Mouse (Mus musculus) embryonic facial prominence, embryonic 11.5 days (tissue): ENCODE measurements around the gene Cryzl1. TPM values are rescaled to one million over a fixed set of nuclear protein-coding genes. Genes with fewer than 3 reads are reported as not detected.

ENCODE experiments used
- ATAC-seq: fragments of 200-750 bp; cut with Nextera tagmentation; replicated peaks from 2 replicates; pipeline ENCODE4 v1.8.0; 2017; ENCODE audit warnings: low read depth; ENCODE audit not compliant: insufficient number of reproducible peaks, low FRiP score, low TSS enrichment
- DNase-seq: peaks from one replicate; pipeline ENCODE4 v3.0.0-alpha.2; 2015; ENCODE audit warnings: low spot score
- H3K27ac ChIP-seq: fragments of 300-500 bp; sonication (generic); replicated peaks from 2 replicates; pipeline ENCODE4 v1.5.1; 2014; ENCODE audit warnings: mild to moderate bottlenecking, low read depth, low read length, control low read depth
- H3K27me3 ChIP-seq: fragments of 300-500 bp; sonication (generic); 2 replicates; pipeline ENCODE4 v1.6.1; 2014; ENCODE audit warnings: mild to moderate bottlenecking, low read length, moderate library complexity, mixed read lengths; ENCODE audit not compliant: control insufficient read depth, insufficient read depth
- H3K36me3 ChIP-seq: fragments of 300-500 bp; sonication (generic); replicated peaks from 2 replicates; pipeline ENCODE4 v1.6.1; 2014; ENCODE audit warnings: low read depth, mild to moderate bottlenecking, low read length, moderate library complexity, mixed read lengths; ENCODE audit not compliant: control insufficient read depth, insufficient read depth
- H3K4me1 ChIP-seq: fragments of 300-500 bp; sonication (generic); 2 replicates; pipeline ENCODE4 v1.6.1; 2014; ENCODE audit warnings: low read length, mixed read lengths; ENCODE audit not compliant: control insufficient read depth, insufficient read depth
- H3K4me2 ChIP-seq: fragments of 300-500 bp; sonication (generic); 2 replicates; pipeline ENCODE4 v1.6.1; 2014; ENCODE audit warnings: low read depth, mild to moderate bottlenecking, control low read depth, low read length, moderate library complexity
- H3K4me3 ChIP-seq: fragments of 300-500 bp; sonication (generic); 2 replicates; pipeline ENCODE4 v1.5.1; 2014; ENCODE audit warnings: low read depth, low read length, control low read depth
- H3K9ac ChIP-seq: fragments of 300-500 bp; sonication (generic); replicated peaks from 2 replicates; pipeline ENCODE4 v1.6.1; 2014; ENCODE audit warnings: mild to moderate bottlenecking, control low read depth, low read length
- H3K9me3 ChIP-seq: fragments of 300-500 bp; sonication (generic); replicated peaks from 2 replicates; pipeline ENCODE4 v1.6.1; 2016; ENCODE audit warnings: mild to moderate bottlenecking, low read length, inconsistent platforms, mixed read lengths; ENCODE audit not compliant: control insufficient read depth
- WGBS: fragments of 180-500 bp; shearing (Covaris S2); extraction: QIAGEN DNeasy Blood & Tissue Kit; methylation state at CpG from one replicate; pipeline ENCODE4 v1.1.7; 2014; 5-methylcytosine and 5-hydroxymethylcytosine counted together
- polyA plus RNA-seq: library from polyadenylated mRNA; unstranded; fragments of >200 nt; fragmentation: Nextera tagmentation; extraction: Ambion mirVana; gene quantifications from 2 replicates; pipeline ENCODE4 v1.2.1, GENCODE M21; 2014

Gene Cryzl1
- polyA plus RNA-seq, 1 experiment from 2014 or later: 66.7 TPM

- no peak for ATAC-seq
- Histone ChIP-seq H3K36me3 (peaks cover 59% of the 10 kb centered on the region), H3K4me3 (no peak overlapping the region), H3K4me2 (no peak overlapping the region), H3K27ac (no peak overlapping the region), H3K4me1 (no peaks in the 10 kb centered on the region), H3K9me3 (no peaks in the 10 kb centered on the region), H3K9ac (no peak overlapping the region), H3K27me3 (no peaks in the 10 kb centered on the region)
- DNase-seq: no peak
- 98% methylated on average over 9 of the region's 9 CpGs for WGBS
Measured at GRCm38 (mm10) chr16:91655285-91655684, 73.5 kb downstream of the Cryzl1 start.

GRCm38 (mm10) chr16:91652191-91652590 is 76.6 kb downstream of the Cryzl1 start:
- Histone ChIP-seq H3K27ac (no peak overlapping the region), H3K9ac (no peak overlapping the region), H3K27me3 (no peaks in the 10 kb centered on the region), H3K4me2 (no peak overlapping the region), H3K9me3 (no peaks in the 10 kb centered on the region), H3K4me3 (no peak overlapping the region), H3K4me1 (no peaks in the 10 kb centered on the region), H3K36me3 (peaks cover 28% of the 10 kb centered on the region)
- ATAC-seq (no peak), DNase-seq (no peak)
- WGBS: 91% methylated on average over 3 of the region's 3 CpGs

GRCm38 (mm10) chr16:91649781-91650180 is 79.0 kb downstream of the Cryzl1 start:
- Histone ChIP-seq H3K4me1 (no peaks in the 10 kb centered on the region), H3K4me2 (no peak overlapping the region), H3K27ac (no peak overlapping the region), H3K9me3 (no peaks in the 10 kb centered on the region), H3K4me3 (no peak overlapping the region), H3K36me3 (peaks cover 5% of the 10 kb centered on the region), H3K27me3 (no peaks in the 10 kb centered on the region), H3K9ac (no peak overlapping the region)
- ATAC-seq: no peak
- DNase-seq: no peak

- Histone ChIP-seq H3K9ac (peak overlapping the region; percentile 25; the same call in 1 of the 2 replicates), H3K27me3 (no peaks in the 10 kb centered on the region), H3K27ac (no peak overlapping the region), H3K4me3 (peak overlapping the region; percentile 26), H3K9me3 (no peaks in the 10 kb centered on the region), H3K4me2 (peak overlapping the region; percentile 50), H3K36me3 (peaks cover 3% of the 10 kb centered on the region; the same call in 1 of the 2 replicates), H3K4me1 (no peaks in the 10 kb centered on the region)
- WGBS: 68% methylated on average over 3 of the region's 3 CpGs
- no peak for DNase-seq
- ATAC-seq: no peak
Measured at GRCm38 (mm10) chr16:91649246-91649645, 79.5 kb downstream of the Cryzl1 start.

GRCm38 (mm10) chr16:91648220-91648550 is 80.6 kb downstream of the Cryzl1 start:
- H3K4me3 ChIP-seq: peak overlapping the region; percentile 85
- peaks cover 3% of the 10 kb centered on the region; the same call in 1 of the 2 replicates for H3K36me3 ChIP-seq
- H3K4me2 ChIP-seq: peak overlapping the region; percentile 47
- no peaks in the 10 kb centered on the region for H3K4me1 ChIP-seq
- no peaks in the 10 kb centered on the region for H3K27me3 ChIP-seq
- peak overlapping the region; percentile 96 for H3K27ac ChIP-seq
- under 1% methylated on average over 24 of the region's 25 CpGs for WGBS
- peak overlapping the region; percentile 85 for H3K9ac ChIP-seq
- H3K9me3 ChIP-seq: no peaks in the 10 kb centered on the region
- DNase-seq (peak; percentile 80), ATAC-seq (peak; percentile 66)

GRCm38 (mm10) chr16:91647461-91648219 is 81.1 kb downstream of the Cryzl1 start, which contains the start of gene Son:
Son (plus strand) TSS chr16:91647506.
- H3K4me2 ChIP-seq: peak within 1 kb of the TSS; percentile 87
- DNase-seq (peak; percentile 98), ATAC-seq (peak; percentile 94)
- WGBS: under 1% methylated on average over 70 of the region's 70 CpGs
- peak within 1 kb of the TSS; percentile 96 for H3K27ac ChIP-seq
- peak within 1 kb of the TSS; percentile 85 for H3K9ac ChIP-seq
- H3K4me3 ChIP-seq: peak within 1 kb of the TSS; percentile 85
- H3K36me3 ChIP-seq: peaks cover 3% of the 10 kb centered on the region; the same call in 1 of the 2 replicates
- H3K4me1 ChIP-seq: no peaks in the 10 kb centered on the region
- no peaks in the 10 kb centered on the region for H3K9me3 ChIP-seq
- H3K27me3 ChIP-seq: no peaks in the 10 kb centered on the region

- Histone ChIP-seq H3K27ac (peak within 1 kb of the TSS; percentile 96), H3K4me2 (peak within 1 kb of the TSS; percentile 87), H3K4me3 (peak within 1 kb of the TSS; percentile 85), H3K9me3 (no peaks in the 10 kb centered on the region), H3K36me3 (no peaks in the 10 kb centered on the region; the same call in 1 of the 2 replicates), H3K9ac (peak within 1 kb of the TSS; percentile 85), H3K27me3 (no peaks in the 10 kb centered on the region), H3K4me1 (no peaks in the 10 kb centered on the region)
- peak; percentile 91 for ATAC-seq
- under 1% methylated on average over 59 of the region's 59 CpGs for WGBS
- DNase-seq: peak; percentile 94
Measured at GRCm38 (mm10) chr16:91646681-91647419, 81.9 kb downstream of the Cryzl1 start, which contains the start of gene Gart. Gart (minus strand) TSS chr16:91646952.
